Mouse (Mus musculus) bone marrow macrophage, adult 2 months (primary cell): Measurements from ENCODE around the gene Acer3.

Experiments
- CTCF ChIP-seq: IDR thresholded peaks from 2 replicates; pipeline ENCODE4 v1.5.1; 2012; ENCODE audit warnings: low read depth, mild to moderate bottlenecking, low read length, moderate library complexity
- POLR2A ChIP-seq: IDR thresholded peaks from 2 replicates; pipeline ENCODE4 v1.6.1; 2012; ENCODE audit warnings: mild to moderate bottlenecking, low read depth, low read length, borderline replicate concordance

DNA sequence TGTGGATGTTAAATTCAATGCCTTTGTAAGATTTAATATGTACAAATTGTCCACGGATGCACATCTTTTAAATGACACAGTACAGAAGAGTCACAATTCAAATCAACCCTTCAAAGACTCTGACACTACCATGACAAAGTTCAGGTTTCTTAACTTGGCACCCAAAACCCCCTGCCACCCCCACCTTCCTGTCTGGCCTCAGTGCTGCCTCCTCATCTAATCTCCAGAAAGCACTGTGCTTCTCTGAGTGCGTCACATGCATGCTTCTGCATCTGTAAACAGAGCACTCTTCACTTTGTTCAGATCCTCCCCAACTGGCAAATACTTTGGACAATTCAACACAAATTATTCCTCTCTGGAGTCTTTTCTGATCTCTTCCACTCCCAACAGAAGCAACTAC lies 68.5 kb downstream of the Acer3 start:
- no peak for TF ChIP-seq POLR2A
- TF ChIP-seq CTCF = no peak
